Mouse (Mus musculus): ENCODE results near the gene Abtb1. TPM values are rescaled to one million over a fixed set of nuclear protein-coding genes. Genes with fewer than 3 reads are reported as not detected.

Gene Abtb1
- total RNA-seq, 1 experiment from 2014 or later: 43.0 TPM

- no peak for DNase-seq
Measured at GRCm38 (mm10) chr6:88829579-88829978, 12.2 kb downstream of the Abtb1 start.

- no peak for DNase-seq
Measured at GRCm38 (mm10) chr6:88828206-88829009, 13.4 kb downstream of the Abtb1 start.

- DNase-seq: no peak
Measured at GRCm38 (mm10) chr6:88827395-88828205, 14.2 kb downstream of the Abtb1 start.

GRCm38 (mm10) chr6:88826965-88827364 lies 14.8 kb downstream of the Abtb1 start:
- DNase-seq: no peak

GRCm38 (mm10) chr6:88826545-88826944 lies 15.2 kb downstream of the Abtb1 start:
- peak; percentile 83 for DNase-seq

GRCm38 (mm10) chr6:88826088-88826487 lies 15.7 kb downstream of the Abtb1 start:
- DNase-seq: no peak

GRCm38 (mm10) chr6:88824183-88824582 lies 17.6 kb downstream of the Abtb1 start:
- no peak for DNase-seq

- peak; percentile 63 for DNase-seq
Measured at GRCm38 (mm10) chr6:88821901-88822300, 19.9 kb downstream of the Abtb1 start.

GRCm38 (mm10) chr6:88821294-88821693 lies 20.5 kb downstream of the Abtb1 start:
- no peak for DNase-seq

- no peak for DNase-seq
Measured at GRCm38 (mm10) chr6:88820853-88821252, 20.9 kb downstream of the Abtb1 start.

- DNase-seq: no peak
Measured at GRCm38 (mm10) chr6:88816913-88817312, 24.9 kb downstream of the Abtb1 start.

- no peak for DNase-seq
Measured at GRCm38 (mm10) chr6:88815489-88815888, 26.3 kb downstream of the Abtb1 start.

- no peak for DNase-seq
Measured at GRCm38 (mm10) chr6:88815036-88815435, 26.7 kb downstream of the Abtb1 start.

GRCm38 (mm10) chr6:88813832-88814231 lies 28.0 kb downstream of the Abtb1 start:
- DNase-seq: no peak

GRCm38 (mm10) chr6:88812886-88813285 lies 28.9 kb downstream of the Abtb1 start:
- DNase-seq: no peak

- DNase-seq: no peak
Measured at GRCm38 (mm10) chr6:88811880-88812400, 29.8 kb downstream of the Abtb1 start.

GRCm38 (mm10) chr6:88811396-88811795 lies 30.4 kb downstream of the Abtb1 start:
- DNase-seq: no peak

GRCm38 (mm10) chr6:88810291-88810690 lies 31.5 kb downstream of the Abtb1 start:
- DNase-seq: no peak

- no peak for DNase-seq
Measured at GRCm38 (mm10) chr6:88809091-88810037, 32.4 kb downstream of the Abtb1 start.

GRCm38 (mm10) chr6:88804966-88805577 lies 36.7 kb downstream of the Abtb1 start:
- peak; percentile 35 for DNase-seq

GRCm38 (mm10) chr6:88803957-88804695 lies 37.7 kb downstream of the Abtb1 start:
- no peak for DNase-seq
